Mouse (Mus musculus) c-Kit-positive CD71-positive TER-119-positive erythroid progenitor cells, embryonic 14.5 days (primary cell): ENCODE measurements around the gene Tfb1m.

Experiments used
- DNase-seq: peaks from one replicate; pipeline ENCODE4 v3.0.0-alpha.2; 2013; ENCODE audit warnings: low spot score

The Tfb1m gene

DNA sequence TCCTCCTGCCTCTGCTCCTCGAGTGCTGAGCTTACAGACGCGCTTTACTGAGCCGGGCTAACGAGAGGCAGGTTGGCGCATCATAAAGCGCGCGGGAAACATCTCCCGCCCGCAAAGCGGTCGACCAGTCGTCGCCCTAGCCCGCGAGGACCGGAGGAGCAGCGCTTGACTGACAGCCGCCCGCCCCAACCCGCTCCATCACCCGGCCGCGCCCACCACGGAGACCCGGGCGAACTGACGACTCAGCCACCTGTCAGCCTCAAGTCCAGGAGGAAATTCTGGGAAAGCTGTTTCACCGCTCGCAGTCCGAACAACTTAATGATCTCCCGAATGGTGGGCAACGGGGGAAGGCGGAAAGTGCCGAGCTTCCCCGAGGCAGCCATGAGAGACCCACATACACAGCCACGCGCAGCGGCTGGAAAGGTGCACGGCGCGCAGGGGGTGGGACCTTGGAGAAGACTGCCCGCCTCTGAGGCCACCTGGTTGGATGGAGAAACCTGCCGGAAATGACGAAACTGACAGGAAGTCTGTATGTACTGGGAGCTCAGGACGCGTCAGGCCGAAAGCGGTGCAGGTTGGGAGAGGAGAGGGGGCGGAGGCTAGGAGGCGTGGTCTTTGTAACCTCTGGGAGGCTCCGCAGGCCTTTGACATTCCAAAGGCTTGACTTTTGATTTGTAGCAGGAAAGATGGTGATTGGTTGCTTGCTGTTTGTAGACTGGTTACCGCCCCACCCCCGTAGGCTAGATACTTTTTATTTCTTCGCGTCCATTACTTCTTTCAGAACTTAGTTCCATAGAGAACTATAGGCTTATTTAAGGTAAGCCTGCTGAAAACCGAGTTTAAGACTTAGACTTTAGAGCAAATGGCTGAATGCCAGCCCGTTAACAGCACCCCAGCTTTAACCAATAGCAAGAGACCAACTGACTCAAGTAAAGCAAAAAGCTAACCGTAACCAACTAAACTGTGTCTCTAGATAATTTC is at the start of gene Tfb1m:
Tfb1m (minus strand) TSS at position 451 of the 981 bp plus-strand sequence.
- peak; percentile 99 for DNase-seq

GRCm38 (mm10) chr17:3602954-3603672 is 45.5 kb upstream of the Tfb1m start:
- no peak for DNase-seq

GRCm38 (mm10) chr17:3598393-3598792 is 40.8 kb upstream of the Tfb1m start:
- DNase-seq, result no peak

GRCm38 (mm10) chr17:3597866-3598265 is 40.3 kb upstream of the Tfb1m start:
- no peak for DNase-seq

DNA sequence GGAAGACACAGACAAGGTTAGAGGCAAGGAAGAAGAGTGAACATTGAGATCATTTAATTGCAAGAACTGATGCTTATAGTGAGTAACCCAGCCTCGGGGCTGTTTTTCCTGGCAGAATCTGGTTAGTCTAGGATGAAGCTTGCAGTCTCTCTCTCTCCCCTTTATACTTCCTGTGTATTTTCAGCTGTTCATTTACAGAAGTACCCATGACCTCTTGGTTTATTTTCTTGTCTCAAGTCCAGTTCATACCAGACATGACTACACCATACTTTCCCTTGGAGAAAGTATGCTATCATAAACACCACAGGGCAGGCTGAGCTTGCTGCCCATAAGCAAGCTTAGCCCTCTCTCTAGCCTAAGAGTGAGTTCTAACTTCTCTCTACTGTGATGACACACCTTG is 39.5 kb upstream of the Tfb1m start:
- DNase-seq, result no peak

GRCm38 (mm10) chr17:3570876-3571275 is 13.3 kb upstream of the Tfb1m start:
- DNase-seq, result peak; percentile 24

- DNase-seq, result no peak
Measured at GRCm38 (mm10) chr17:3562405-3562804, 4.8 kb upstream of the Tfb1m start.

DNA sequence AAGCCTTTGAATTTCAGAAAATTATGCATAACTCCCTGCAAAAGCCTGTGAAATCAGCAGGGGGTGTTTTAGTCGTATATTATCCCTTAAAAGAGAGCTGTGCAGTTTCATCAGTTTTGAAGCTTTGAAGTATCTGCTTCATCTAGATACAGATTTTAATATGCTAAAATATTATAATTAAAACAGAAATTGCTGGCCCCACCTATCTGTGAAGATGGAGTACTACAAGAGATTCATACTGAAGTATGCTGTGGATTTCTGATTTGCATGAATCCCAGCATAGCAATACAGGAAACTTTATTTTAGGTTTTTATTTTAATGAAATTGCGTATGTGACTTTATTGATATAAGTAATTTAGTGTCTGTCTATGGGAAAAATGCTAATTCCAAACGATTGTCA is 3.0 kb upstream of the Tfb1m start:
- DNase-seq, result no peak

- no peak for DNase-seq
Measured at GRCm38 (mm10) chr17:3558356-3558870, 832 bp upstream of the Tfb1m start.

DNA sequence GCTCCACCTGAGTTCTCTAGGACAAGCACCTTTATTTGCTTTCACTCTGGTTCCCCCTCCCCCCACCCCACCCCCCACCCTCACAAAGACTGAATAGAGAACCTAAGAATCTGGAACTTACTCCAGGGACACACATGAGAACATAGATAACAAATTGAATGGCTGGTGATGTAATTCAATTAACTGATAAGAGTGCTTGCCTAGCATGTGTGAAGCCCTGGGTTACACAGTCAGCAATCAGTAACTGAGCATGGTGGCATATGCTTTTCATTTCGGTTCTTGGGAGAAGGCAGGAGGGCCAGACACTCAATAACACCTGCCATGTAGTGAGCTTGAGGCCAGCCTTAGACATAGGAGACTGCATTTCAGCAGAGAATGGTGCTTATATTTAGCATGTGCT is 1.3 kb downstream of the Tfb1m start:
- peak; percentile 48 for DNase-seq

DNA sequence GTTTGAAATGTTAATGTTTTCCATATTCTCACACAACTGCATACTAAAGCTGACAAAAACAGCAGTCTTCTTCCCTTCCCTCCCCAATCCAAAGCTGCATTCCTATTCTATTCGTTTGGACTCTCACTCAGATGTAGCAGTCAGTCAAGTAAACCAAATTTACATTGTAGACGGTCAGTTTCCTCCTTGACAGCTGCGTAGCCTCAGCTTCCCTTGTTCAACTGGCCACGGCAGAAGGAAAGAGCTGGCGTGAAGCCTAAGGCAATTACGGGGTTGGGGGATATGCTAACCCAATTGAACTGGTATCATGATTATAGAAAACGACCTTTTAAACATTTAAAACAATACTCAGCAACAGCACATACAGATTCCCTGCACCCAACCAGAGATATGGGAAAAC is 9.9 kb downstream of the Tfb1m start:
- DNase-seq, result no peak

DNA sequence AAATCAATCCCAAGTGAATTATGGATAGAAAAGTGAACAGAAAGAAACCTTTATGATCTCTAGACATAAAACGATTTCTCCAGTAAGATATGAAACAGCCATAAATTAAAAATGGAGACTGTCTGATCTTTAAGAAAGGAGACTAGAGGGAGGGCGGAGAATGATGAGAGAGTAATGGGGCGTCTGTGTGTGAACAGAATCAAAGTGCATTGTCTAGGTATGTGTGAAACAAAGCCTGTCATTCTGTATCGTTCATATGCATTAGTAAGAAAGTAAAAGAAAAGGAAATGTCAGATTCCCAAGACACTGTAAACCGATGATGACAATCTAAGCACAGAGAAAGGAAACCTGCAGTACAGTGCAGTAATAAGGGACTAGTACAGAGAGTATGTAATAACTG is 16.5 kb downstream of the Tfb1m start:
- DNase-seq, result no peak

DNA sequence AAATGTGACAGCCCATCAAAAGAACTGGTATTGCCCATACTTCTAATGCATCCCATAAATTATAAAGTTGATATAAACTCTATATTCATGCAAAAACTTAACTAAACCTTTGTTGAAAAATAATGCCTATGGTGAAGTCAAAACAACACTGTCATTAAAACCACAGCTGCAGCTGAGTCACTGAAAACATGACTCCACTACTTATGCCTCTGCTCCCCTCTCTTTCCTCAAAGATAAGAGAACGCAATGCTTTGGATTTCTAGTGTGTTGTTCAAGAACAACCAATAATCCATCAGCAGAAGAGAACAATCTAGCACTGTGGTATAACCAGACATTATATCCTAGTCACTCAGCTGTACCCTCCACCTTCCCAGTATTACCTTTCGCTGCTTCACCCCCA is 17.3 kb downstream of the Tfb1m start:
- DNase-seq, result no peak

- no peak for DNase-seq
Measured at GRCm38 (mm10) chr17:3533425-3533824, 24.2 kb downstream of the Tfb1m start.

DNA sequence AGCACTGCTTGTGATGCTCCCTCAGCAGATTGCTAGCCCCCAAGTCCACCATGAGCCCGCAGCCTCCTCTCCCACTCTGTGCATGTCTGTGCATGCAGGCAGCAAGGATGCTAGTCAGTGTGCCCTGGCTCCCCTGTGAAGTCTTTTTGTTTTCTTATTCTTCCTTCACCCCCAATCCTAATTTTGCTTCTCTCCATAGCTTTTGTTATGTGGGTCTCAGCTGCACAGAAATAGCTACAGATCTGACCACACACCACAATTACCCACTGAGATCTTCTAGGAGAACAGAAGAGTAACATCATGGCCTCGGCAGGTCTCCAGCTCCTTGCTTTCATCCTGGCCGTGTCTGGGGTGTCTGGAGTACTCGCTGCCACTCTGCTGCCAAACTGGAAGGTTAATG is 25.3 kb downstream of the Tfb1m start, which contains the start of gene Cldn20:
Cldn20 (plus strand) TSS at position 301 of the 400 bp plus-strand sequence.
- no peak for DNase-seq

GRCm38 (mm10) chr17:3531641-3532040 is 25.9 kb downstream of the Tfb1m start:
- DNase-seq, result no peak

DNA sequence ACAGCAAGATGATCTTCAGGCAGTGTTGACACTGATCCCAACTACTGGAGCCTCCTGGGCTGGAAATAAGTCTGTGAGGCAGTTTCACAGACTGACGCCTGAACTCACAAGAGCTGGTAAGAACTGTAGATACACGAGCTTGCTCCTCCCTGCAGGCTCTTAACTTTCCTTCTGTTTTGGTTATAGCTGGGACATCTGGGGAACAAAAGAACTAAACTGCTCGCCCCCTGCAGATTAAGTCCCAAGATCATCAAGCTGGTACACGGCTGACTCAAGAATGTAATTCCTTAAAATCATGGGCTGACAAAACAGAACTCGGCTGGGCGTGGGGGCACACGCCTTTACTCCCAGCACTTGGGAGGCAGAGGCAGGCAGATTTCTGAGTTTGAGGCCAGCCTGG is 27.0 kb downstream of the Tfb1m start:
- no peak for DNase-seq

GRCm38 (mm10) chr17:3529523-3529922 is 28.1 kb downstream of the Tfb1m start:
- DNase-seq, result peak; percentile 54

DNA sequence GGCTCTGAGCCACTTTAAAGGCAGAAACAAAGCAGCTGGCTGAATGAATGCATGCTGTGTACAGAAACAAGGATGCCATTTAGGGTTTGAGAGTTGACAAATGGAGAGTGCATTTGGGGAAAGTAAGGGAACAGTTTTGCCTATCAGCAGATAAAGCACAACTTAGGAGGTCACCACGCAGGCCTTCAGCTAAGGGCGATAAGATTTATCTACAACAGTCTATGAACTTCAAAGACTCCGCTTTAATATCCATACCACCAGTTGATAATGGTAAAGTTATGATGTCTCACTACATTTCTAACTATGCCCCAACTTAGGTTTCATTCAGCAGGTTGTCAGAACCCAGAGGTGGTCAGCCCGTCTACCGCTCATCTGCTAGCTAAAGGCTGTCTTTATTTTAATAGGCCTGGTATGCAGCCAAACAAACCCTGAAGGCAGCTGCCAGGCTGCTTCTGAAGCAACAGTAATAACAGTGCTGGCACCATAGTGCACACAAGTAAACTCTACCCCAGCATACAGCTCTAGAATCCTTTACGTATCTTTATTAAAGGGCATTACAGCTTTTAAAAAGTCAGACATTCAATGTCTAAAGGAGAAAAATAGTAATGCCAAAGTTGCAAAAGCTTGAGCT is 29.6 kb downstream of the Tfb1m start:
- peak; percentile 51 for DNase-seq

DNA sequence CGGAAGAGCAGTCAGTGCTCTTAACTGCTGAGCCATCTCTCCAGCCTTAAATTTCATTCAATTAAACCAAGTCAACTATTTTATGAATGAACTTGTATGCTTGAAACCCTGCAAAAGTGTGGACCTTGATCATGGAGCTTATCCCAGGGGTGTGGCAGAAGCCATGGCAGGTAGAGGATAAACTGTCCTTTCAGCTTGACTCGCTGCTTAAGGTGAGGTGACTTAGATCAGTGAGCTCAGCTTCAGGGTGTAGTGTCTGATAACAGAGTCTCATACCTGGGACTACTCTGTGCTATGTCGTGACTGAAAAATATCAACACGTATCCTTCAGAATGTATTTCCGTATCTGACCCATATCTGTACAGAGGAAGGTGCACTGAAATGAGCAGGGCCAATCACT is 37.2 kb downstream of the Tfb1m start:
- no peak for DNase-seq

DNA sequence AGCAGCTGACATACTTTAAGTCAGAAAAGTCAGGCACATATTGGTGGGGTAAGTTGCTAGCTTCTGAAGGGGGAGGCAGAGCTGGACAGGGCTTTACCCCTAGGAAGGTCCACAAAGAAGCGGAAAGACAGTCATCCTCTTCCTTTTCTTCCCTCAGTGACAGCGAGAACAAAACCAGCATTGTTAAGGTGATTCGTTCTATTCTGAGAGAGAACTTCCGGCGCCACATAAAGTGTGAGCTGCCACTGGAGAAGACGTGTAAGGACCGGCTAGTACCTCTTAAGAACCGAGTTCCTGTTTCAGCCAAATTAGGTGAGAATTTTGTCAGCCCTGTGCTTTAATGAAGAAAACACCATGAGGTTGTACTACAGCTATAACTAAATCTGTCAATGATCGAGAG is 41.2 kb downstream of the Tfb1m start:
- no peak for DNase-seq

- DNase-seq, result no peak
Measured at GRCm38 (mm10) chr17:3515851-3516250, 41.7 kb downstream of the Tfb1m start.
